Mouse (Mus musculus): ENCODE measurements around the gene Tsx. TPM values are rescaled to one million over a fixed set of nuclear protein-coding genes. Genes with fewer than 3 reads are reported as not detected.
A peak's percentile ranks its signal among the peaks of the same experiment; 100 is the strongest.
"Not testable (repeated sequence)": the region's sequence is repeated elsewhere in the genome, so short reads cannot be mapped to it uniquely, and the experiment has no call there.

The Tsx gene
- polyA plus RNA-seq, 1 experiment: not detected

- H3K4me1 ChIP-seq (ENCODE audit: control insufficient read depth): no peaks in the 10 kb centered on the region
- no peaks in the 10 kb centered on the region for H3K36me3 ChIP-seq (ENCODE audit: control insufficient read depth)
- H3K9me3 ChIP-seq (ENCODE audit: control insufficient read depth, low read length): no peaks in the 10 kb centered on the region
- TF ChIP-seq TAL1 (IDR thresholded peaks at IDR 0.05; ENCODE audit: low read length) (no peak), GATA1 (IDR thresholded peaks at IDR 0.05; ENCODE audit: low read length) (no peak)
- H3K4me3 ChIP-seq (replicated peaks): no peak within 1 kb of the TSS
- H3K27me3 ChIP-seq (ENCODE audit: control insufficient read depth): peaks cover 13% of the 10 kb centered on the region
Measured at GRCm38 (mm10) chrX:103421710-103422109, 7.4 kb downstream of the Tsx start, which contains the start of gene Gm26992. TSS of gene Gm26992 (plus strand) at chrX:103422010.

DNA sequence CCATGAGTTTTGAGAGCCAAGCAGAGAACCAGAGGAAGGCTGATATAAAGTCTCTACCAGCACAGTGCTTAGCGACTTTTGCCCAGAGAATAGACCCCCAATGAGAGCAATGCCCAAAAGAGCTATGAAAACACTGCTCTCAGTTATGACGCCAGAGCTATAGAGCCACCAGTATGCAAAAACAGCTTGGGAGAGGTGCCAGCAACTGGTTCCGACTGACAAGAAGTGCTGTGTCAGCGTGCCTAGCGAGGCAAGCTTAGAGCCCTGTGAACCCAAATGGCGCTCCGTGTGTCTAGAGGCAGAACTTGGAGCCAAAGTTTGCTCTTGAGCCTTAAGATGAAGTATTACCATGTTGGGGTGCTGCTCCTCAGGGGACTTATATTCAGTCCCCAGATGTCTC lies 13.4 kb downstream of the Tsx start:
- no peak overlapping the region for H3K4me3 ChIP-seq (replicated peaks)
- H3K4me1 ChIP-seq (ENCODE audit: control insufficient read depth): no peaks in the 10 kb centered on the region
- no peaks in the 10 kb centered on the region for H3K36me3 ChIP-seq (ENCODE audit: control insufficient read depth)
- no peaks in the 10 kb centered on the region for H3K9me3 ChIP-seq (ENCODE audit: control insufficient read depth, low read length)
- peaks cover 13% of the 10 kb centered on the region for H3K27me3 ChIP-seq (ENCODE audit: control insufficient read depth)
- no peak for TF ChIP-seq TAL1 (IDR thresholded peaks at IDR 0.05; ENCODE audit: low read length)

DNA sequence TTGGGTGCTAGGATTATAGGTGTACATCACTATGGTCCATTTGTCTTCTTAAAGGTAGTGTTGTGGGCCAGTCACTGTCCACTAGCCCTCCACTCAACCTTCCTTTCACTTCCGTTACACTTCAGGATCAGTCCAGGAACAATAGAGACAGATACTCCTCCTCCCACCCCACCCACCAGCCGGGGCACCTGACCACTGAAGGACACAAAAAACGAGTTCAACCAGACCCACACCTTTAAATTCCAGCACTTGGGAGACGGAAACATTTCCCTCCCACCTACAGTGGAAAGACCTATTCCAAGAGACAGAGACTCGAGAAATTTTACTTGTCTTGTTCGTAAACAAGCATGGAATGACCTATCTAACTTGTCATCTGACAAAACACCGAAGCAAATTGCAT lies 18.0 kb downstream of the Tsx start:
- Histone ChIP-seq H3K36me3 (ENCODE audit: control insufficient read depth) (no peaks in the 10 kb centered on the region), H3K4me1 (ENCODE audit: control insufficient read depth) (no peaks in the 10 kb centered on the region), H3K9me3 (ENCODE audit: control insufficient read depth, low read length) (no peaks in the 10 kb centered on the region), H3K4me3 (replicated peaks) (no peak overlapping the region), H3K27me3 (ENCODE audit: control insufficient read depth) (peaks cover 26% of the 10 kb centered on the region)
- TF ChIP-seq TAL1 (IDR thresholded peaks at IDR 0.05; ENCODE audit: low read length) (no peak), GATA1 (IDR thresholded peaks at IDR 0.05; ENCODE audit: low read length) (no peak)

GRCm38 (mm10) chrX:103438023-103438422 lies 23.8 kb downstream of the Tsx start:
- Histone ChIP-seq H3K9me3 (ENCODE audit: control insufficient read depth, low read length) (no peaks in the 10 kb centered on the region), H3K4me1 (ENCODE audit: control insufficient read depth) (no peaks in the 10 kb centered on the region), H3K4me3 (replicated peaks) (no peak overlapping the region), H3K27me3 (ENCODE audit: control insufficient read depth) (peaks cover 43% of the 10 kb centered on the region), H3K36me3 (ENCODE audit: control insufficient read depth) (no peaks in the 10 kb centered on the region)
- no peak for TF ChIP-seq GATA1 (IDR thresholded peaks at IDR 0.05; ENCODE audit: low read length)
- no peak for TF ChIP-seq TAL1 (IDR thresholded peaks at IDR 0.05; ENCODE audit: low read length)

- peaks cover 42% of the 10 kb centered on the region for H3K27me3 ChIP-seq (ENCODE audit: control insufficient read depth)
- H3K9me3 ChIP-seq (ENCODE audit: control insufficient read depth, low read length): no peaks in the 10 kb centered on the region
- H3K36me3 ChIP-seq (ENCODE audit: control insufficient read depth): no peaks in the 10 kb centered on the region
- no peak for TF ChIP-seq GATA1 (IDR thresholded peaks at IDR 0.05; ENCODE audit: low read length)
- TF ChIP-seq TAL1 (IDR thresholded peaks at IDR 0.05; ENCODE audit: low read length): no peak
- H3K4me3 ChIP-seq (replicated peaks): no peak overlapping the region
- H3K4me1 ChIP-seq (ENCODE audit: control insufficient read depth): no peaks in the 10 kb centered on the region
Measured at GRCm38 (mm10) chrX:103440803-103441202, 26.5 kb downstream of the Tsx start.

DNA sequence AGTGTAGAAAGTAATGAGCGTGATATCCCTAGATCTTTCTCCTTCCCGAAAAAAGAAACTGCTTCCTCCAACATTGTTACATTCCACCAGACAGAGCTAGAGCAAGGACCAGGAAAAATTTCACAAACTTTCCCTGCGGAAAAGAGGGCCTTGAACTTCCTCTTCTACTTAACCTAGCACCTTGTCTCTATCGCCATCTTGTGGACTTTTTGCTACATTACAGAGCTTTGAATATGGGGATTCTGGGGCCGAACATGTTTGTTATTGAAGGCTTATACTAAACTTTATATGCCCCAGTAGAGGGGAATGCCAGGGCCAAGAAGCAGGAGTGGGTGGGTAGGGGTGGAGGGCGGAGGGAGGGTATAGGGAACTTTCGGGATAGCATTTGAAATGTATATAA lies 29.5 kb downstream of the Tsx start:
- Histone ChIP-seq H3K4me1 (ENCODE audit: control insufficient read depth) (peaks cover 10% of the 10 kb centered on the region), H3K27me3 (ENCODE audit: control insufficient read depth) (peaks cover 45% of the 10 kb centered on the region), H3K36me3 (ENCODE audit: control insufficient read depth) (no peaks in the 10 kb centered on the region), H3K4me3 (replicated peaks) (no peak overlapping the region), H3K9me3 (ENCODE audit: control insufficient read depth, low read length) (no peaks in the 10 kb centered on the region; the same call in 1 of the 2 replicates)
- TF ChIP-seq TAL1 (IDR thresholded peaks at IDR 0.05; ENCODE audit: low read length) (no peak), GATA1 (IDR thresholded peaks at IDR 0.05; ENCODE audit: low read length) (no peak)

DNA sequence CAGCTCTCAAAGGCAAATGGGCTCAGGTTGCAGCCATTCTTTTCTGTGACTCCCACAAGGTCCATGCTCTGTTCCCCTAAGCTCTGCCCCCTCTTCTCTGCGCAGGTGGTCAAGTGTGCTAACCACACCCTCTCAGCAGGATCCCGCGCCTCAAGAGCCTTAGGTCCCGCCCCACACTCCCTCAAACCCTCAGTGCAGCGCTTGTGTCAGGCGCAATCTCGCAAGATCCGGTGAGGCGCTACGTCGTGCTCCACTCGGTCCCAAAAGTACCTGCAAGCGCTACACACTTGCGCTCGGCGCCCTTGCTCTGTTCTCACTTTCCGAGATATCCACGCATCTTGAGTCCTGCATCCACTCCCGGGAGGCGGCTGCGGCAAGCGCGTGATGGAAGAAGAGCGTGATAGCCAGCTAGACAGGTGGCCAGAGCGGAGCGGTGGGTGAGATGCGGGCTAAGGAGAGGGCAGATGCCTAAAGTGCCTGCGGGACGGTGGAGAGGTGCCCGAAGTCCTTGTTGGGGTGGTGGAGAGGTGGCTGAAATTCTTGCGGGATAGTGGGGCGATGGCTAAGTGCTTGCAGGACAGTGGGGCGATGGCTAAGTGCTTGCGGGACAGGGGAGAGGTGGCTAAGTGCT lies 33.4 kb downstream of the Tsx start:
- H3K9me3 ChIP-seq (ENCODE audit: control insufficient read depth, low read length): no peaks in the 10 kb centered on the region; the same call in 1 of the 2 replicates
- peaks cover 52% of the 10 kb centered on the region for H3K27me3 ChIP-seq (ENCODE audit: control insufficient read depth)
- H3K36me3 ChIP-seq (ENCODE audit: control insufficient read depth): no peaks in the 10 kb centered on the region
- peaks cover 10% of the 10 kb centered on the region for H3K4me1 ChIP-seq (ENCODE audit: control insufficient read depth)
- H3K4me3 ChIP-seq (replicated peaks): peak overlapping the region; percentile 77
- TF ChIP-seq TAL1 (IDR thresholded peaks at IDR 0.05; ENCODE audit: low read length) (no peak), GATA1 (IDR thresholded peaks at IDR 0.05; ENCODE audit: low read length) (no peak)

GRCm38 (mm10) chrX:103448429-103448828 lies 34.2 kb downstream of the Tsx start:
- Histone ChIP-seq H3K4me1 (ENCODE audit: control insufficient read depth) (peaks cover 10% of the 10 kb centered on the region), H3K27me3 (ENCODE audit: control insufficient read depth) (peaks cover 56% of the 10 kb centered on the region), H3K4me3 (replicated peaks) (peak overlapping the region; percentile 77)
- not testable (repeated sequence) for H3K9me3 ChIP-seq (ENCODE audit: control insufficient read depth, low read length); H3K36me3 ChIP-seq (ENCODE audit: control insufficient read depth)

GRCm38 (mm10) chrX:103448943-103449722 lies 34.9 kb downstream of the Tsx start:
- H3K4me3 ChIP-seq (replicated peaks): peak overlapping the region; percentile 44
- not testable (repeated sequence) for H3K36me3 ChIP-seq (ENCODE audit: control insufficient read depth); H3K9me3 ChIP-seq (ENCODE audit: control insufficient read depth, low read length)
- peaks cover 57% of the 10 kb centered on the region for H3K27me3 ChIP-seq (ENCODE audit: control insufficient read depth)
- H3K4me1 ChIP-seq (ENCODE audit: control insufficient read depth): peaks cover 10% of the 10 kb centered on the region

All from erythroblast, embryonic 14.5 days (primary cell).